Mouse (Mus musculus): Measurements from ENCODE around the gene Serinc1.

The Serinc1 gene

GRCm38 (mm10) chr10:57532218-57533101, at the start of gene Serinc1:
Gene Serinc1, minus strand, starts transcription at chr10:57532530.
- 14% methylated on average over 39 of the region's 49 CpGs for WGBS

DNA sequence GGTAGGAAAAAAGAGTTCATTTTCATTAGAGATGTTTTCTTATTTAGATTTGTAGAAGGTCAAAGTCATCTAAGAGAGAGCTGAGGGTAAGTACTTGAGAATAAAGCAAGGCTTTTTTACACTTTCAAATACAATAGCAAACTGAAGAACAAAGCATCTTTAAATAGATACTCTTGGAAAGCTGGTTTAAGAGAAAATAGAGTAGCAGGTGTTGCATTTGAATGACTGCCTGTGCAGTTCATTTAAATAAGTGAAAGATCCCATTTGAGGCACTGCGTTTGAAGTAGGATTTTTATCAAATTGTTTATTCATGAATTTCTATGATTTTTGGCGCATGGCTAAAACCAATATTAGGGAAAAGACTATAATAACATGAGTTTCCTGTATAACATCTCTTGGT, 44.4 kb upstream of the Serinc1 start:
- 62% methylated on average over 2 of the region's 2 CpGs for WGBS

- 37% methylated on average over 4 of the region's 4 CpGs for WGBS
Observed at GRCm38 (mm10) chr10:57572130-57572529, 39.8 kb upstream of the Serinc1 start.

DNA sequence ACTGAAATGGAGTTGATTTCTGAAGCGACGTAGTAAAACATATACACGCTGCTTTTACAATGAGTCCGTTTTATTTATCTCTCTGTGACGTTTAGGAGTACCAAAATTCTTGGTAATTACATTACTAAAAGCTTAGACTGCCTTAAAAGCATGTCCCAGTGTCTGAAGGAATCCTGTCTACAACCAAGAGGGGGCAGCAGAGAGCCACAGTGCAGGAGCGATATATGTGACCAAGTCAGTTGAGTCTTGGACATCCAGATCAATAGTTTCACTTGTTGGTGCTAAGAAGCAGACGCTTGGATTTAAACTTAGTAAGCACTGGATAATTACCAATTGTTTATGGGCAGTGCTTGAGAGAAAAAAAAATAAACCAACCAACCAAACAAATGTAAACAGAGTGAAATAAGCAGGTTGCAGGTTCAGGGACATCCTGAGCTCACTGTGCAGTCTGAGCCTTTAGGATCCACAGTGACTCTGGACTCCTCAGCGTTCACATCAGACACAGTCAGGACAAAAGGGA, 38.9 kb upstream of the Serinc1 start:
- 49% methylated on average over 8 of the region's 8 CpGs for WGBS

DNA sequence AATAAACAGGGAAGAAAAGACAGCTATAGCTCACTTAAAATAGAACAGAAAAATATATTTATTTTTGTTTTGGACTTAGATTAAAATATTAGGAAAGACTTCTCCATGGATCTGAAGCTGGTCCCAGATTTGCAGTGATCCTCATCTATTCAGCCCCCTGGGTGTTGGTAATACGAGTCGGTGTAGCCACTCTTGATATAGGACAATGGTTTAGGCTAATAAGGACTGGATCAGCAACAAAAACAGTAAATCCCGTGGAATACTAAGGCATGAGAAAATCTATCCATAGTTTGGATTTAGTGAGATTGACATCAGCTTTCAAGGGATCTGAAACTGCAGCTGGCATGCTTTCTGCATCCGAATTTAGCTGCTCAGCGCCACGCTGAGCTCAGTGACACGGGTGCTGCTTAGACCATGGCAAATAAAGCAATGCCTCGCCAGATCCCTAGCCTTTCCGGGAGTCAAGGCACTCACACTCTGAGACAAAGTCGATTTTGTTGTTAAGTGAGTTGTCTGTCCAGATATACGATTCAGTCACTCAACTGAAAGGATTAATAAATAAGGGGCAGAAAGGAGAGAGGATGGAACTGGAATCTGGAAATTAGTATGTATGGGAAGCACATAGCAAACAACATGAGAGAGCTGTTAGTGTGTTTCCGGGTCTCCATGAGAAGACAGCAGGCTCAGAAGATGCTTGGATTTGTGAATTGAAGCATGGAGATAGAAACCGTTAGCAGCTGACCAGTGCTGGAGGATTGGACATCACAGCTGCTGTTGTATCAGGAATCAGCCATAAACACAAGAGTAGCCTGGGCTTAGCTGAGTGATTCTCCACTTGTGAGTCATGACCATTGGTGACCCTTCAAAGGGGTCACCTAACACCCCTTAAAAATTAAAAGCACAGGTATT, 36.9 kb upstream of the Serinc1 start:
- WGBS, result 33% methylated on average over 13 of the region's 13 CpGs

GRCm38 (mm10) chr10:57566221-57566620, 33.9 kb upstream of the Serinc1 start:
- WGBS, result 62% methylated on average over 1 of the region's 1 CpGs

DNA sequence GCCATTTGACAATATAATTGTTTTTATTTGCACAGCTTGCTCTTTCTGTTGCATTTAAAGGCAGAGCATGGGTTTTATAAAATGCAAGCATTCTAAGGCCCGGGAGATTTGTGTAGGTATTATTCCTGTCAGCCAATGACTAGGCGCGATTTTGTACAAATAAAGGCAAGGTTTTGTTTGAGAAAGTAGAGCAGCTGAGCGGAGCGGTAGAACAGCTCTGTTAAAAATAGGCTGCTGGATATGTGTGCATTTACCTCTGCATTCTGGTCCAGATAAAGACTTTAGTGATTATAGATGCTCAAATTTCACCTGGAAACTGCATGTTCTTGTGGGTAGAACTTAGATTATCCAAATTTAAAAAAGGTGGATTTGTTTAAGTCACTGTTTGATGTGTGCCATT, 25.3 kb upstream of the Serinc1 start:
- WGBS, result 70% methylated on average over 5 of the region's 5 CpGs

- WGBS, result 83% methylated on average over 1 of the region's 1 CpGs
Observed at GRCm38 (mm10) chr10:57553719-57554118, 21.4 kb upstream of the Serinc1 start.

- WGBS, result 62% methylated on average over 4 of the region's 4 CpGs
Observed at GRCm38 (mm10) chr10:57549631-57550030, 17.3 kb upstream of the Serinc1 start.

DNA sequence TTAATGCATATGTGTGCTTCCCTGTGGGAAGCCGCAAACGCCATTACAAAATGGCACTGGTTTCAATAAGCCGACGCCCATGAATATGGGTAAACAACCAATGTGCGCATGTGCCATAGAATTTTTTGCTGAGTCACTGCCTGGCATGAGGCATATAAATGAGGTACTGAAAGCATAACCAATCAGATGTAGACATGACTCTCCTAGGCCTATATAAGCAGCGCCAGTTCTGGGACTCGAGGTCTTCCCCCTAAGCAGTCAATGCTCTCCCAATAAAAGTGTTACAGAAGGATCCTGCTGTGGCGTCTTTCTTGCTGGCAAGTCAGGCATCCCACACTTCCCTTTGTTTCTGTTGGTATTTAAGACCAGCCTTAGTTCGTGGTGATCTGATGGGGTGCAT, 11.6 kb upstream of the Serinc1 start:
- WGBS, result 80% methylated on average over 9 of the region's 9 CpGs

DNA sequence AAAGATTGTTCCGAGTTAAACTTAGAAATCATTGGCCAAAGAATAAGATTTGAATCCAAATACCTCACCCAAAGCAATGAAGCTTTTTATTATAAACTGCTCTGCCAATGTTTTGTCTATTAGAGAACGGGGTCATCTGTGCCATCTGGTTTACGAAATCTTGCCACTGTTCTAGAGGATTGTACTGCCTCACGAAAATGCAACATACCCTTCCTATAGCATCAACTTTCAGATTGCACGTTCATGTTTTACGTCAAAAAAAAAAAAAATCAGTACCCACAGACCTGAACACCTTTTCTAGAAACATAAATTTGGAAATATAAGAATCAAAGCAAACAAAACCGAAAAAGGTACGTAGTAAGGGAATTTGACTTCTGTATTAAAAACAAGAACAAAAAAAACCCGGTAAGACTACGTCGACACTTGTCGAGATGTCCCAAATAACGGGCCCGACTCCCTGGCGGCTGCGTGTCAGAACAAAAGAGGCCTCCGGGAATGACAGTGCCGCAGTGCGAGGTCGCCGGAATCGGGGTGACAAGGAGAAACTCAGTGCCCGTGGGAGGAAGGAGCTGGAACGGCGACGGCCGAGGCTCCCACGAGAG, 613 bp downstream of the Serinc1 start:
- under 1% methylated on average over 28 of the region's 28 CpGs for WGBS

DNA sequence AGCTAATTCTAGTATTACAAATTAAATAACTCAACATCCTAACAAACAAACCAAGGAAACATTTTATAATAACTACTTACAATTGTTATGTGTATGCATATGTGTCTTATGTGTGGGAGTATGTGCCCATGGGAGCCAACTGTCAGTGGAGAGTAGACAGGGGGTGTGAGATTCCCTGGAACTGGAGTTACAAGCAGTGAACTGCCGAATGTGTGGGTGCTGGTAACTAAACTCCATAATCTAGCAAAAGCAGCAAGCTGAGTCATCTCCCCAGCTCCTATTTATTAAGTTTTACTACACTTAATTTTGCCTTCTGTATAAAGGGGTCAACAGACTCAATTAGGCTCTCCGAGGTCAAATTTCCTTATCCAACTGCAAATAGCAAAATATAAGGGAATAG, 1.3 kb downstream of the Serinc1 start:
- WGBS, result 40% methylated on average over 2 of the region's 2 CpGs

DNA sequence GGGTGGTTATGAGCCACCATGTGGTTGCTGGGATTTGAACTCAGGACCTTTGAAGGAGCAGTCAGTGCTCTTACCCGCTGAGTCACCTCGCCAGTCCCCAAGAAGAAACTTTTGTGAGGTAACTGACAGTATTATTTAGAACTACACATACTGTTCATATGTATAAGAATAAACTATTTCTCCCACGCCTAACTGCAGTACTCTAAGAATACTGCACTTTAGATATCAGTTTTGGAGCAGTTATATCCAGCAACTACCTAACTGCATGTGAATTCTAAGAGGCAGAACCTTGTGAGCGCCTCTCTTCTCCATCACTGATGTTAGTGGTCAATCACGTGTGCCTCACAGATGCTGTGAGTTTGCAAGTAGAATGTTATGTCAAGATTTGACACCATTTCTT, 5.9 kb downstream of the Serinc1 start:
- 68% methylated on average over 5 of the region's 5 CpGs for WGBS

DNA sequence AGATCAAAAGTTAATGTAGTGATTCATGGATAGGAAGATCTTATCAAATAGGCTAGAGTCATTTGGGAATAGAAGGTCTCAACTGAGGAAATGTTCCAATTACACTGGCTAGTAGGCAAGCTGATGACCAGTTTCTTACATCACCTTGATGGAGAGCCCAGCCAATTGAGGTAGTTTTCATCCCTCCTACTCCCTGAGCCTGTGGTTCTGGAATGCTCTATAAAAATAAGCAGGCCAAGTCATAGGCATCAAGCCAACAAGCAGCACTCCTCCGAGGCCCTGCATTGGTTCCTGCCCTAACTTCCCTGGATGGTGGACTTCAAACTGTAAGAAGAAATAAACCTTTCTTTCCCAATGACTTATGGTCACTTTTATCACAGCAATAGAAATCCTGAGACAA, 17.1 kb downstream of the Serinc1 start:
- WGBS, result 33% methylated on average over 1 of the region's 1 CpGs

DNA sequence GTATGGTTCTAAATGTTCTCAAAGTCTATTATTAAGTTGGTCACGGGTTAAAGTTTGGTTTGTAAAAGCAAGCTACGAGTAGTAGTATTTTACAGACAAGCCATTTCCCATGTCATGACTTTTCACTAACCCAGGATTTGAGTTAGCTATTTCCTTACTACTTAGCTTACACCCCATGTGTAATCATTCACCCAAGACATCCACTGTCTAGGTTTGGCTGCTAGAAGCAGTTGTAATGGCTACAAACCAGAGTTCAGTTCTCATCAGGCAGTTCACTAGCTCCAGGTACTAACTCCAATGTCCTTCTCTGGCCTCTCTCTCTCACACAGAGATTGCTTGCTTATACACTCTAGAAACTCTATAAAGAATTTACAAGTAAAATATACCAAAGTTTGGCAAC, 17.7 kb downstream of the Serinc1 start:
- WGBS, result 88% methylated on average over 2 of the region's 2 CpGs

- WGBS, result 71% methylated on average over 9 of the region's 9 CpGs
Observed at GRCm38 (mm10) chr10:57499414-57500156, 32.7 kb downstream of the Serinc1 start.

DNA sequence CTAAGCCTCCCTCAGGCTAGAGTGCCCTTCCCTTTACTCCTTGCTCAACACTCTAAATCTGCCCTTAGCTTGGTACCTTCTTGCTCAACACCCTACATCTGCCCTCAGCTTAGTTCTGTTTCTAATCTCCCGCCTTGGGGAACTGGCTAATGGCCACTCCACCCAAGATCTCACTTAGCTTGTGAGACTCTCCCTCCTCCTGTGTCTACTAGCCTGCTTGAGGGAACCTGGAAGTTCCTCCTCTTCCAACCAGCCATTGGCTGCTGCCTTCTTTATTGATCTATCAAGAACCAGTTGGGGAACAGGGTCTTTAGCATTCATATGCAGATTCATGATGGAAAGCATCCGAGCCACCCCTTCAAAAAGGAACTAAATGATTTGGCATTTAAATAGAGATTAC, 40.3 kb downstream of the Serinc1 start:
- whole genome bisulfite sequencing, result 71% methylated on average over 2 of the region's 2 CpGs

DNA sequence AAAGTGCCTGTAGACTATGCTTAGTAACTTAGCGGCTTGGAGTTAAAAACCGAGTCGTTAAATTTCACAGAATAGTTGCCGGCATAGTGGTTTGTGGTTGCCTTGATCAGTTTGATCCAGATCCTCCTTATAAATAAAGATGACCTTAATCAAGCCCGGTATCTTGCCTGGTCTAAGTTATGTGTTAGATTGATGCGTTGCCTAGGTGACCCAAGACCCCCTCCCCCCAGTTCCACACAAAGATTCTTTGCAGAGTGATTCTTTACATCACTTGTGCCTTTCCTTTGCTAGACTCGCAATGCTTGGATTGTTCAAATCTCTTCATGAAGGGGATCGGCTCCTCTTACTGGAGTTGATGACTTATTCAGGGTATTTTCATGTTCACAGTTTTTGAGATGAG, 45.1 kb downstream of the Serinc1 start:
- 2% methylated on average over 8 of the region's 8 CpGs for WGBS

GRCm38 (mm10) chr10:57486542-57487071, 45.7 kb downstream of the Serinc1 start:
- under 1% methylated on average over 61 of the region's 65 CpGs for WGBS

DNA sequence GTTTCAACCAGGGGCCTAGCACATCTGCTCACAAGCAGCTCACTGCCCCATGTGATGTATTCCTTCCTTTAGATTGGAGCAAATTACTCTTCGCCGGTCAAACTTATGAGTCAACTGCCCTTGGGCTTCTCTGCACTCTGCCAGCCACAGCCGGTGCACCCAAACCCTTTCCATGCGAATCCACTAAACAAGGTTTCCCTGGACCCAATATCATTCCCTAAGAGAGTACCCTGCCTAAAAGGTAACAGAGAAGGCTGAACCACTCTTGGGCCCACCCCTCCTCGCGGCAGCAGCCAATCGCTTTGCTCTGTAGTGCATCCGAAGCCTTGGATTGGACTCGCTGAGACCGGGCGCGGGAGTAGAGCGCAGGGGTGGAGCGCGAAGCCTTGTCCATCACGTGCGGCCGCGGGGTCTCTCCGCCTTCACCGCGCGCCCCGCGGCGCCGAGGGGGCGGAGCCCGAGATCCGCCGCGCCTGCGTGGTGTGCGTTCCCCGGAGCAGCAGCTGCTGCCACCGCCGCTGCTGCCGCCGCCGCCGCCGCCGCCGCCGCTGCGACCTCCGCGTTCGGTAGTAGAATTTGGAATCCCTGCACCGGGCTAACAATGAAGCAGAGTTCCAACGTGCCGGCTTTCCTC, 46.3 kb downstream of the Serinc1 start, which contains the start of gene Hsf2:
Hsf2 (plus strand) TSS at position 478 of the 634 bp plus-strand sequence.
- under 1% methylated on average over 52 of the region's 52 CpGs for WGBS

Measured in cerebral cortex, adult 2 months (tissue).